Mouse (Mus musculus) cerebellum, adult 2 months (tissue): ENCODE results near the gene Sult2b1.

ENCODE experiments used
- CTCF ChIP-seq: fragments of 200-500 bp; IDR thresholded peaks from 2 replicates; pipeline ENCODE4 v1.5.1; 2011; ENCODE audit warnings: low read depth, mild to moderate bottlenecking, control low read depth, low read length, moderate library complexity, borderline replicate concordance; ENCODE audit not compliant: insufficient read depth
- POLR2A ChIP-seq: fragments of 200-500 bp; IDR thresholded peaks from 2 replicates; pipeline ENCODE4 v1.6.1; 2011; ENCODE audit warnings: low read length, control low read depth, borderline replicate concordance; ENCODE audit not compliant: insufficient read depth

- TF ChIP-seq CTCF = no peak
- TF ChIP-seq POLR2A = peak; percentile 85
Measured at GRCm38 (mm10) chr7:45704046-45704559, 80.4 kb downstream of the Sult2b1 start.
